Mouse (Mus musculus) neural tube, embryonic 12.5 days (tissue): Measurements from ENCODE around the gene Nobox. TPM values are rescaled to one million over a fixed set of nuclear protein-coding genes. Genes with fewer than 3 reads are reported as not detected.

Source experiments
- ATAC-seq: fragments of 200-750 bp; cut with Nextera tagmentation; 2 replicates; pipeline ENCODE4 v1.8.0; 2017; ENCODE audit warnings: low read depth, mild to moderate bottlenecking, moderate TSS enrichment, moderate library complexity; ENCODE audit not compliant: low FRiP score
- H3K27ac ChIP-seq: fragments of 300-500 bp; sonication (generic); 2 replicates; pipeline ENCODE4 v1.5.1; 2016
- H3K27me3 ChIP-seq: fragments of 300-500 bp; sonication (generic); replicated peaks from 2 replicates; pipeline ENCODE4 v1.6.1; 2016; ENCODE audit warnings: mild to moderate bottlenecking
- H3K36me3 ChIP-seq: fragments of 300-500 bp; sonication (generic); 2 replicates; pipeline ENCODE4 v1.6.1; 2016; ENCODE audit warnings: mild to moderate bottlenecking
- H3K4me1 ChIP-seq: fragments of 300-500 bp; sonication (generic); 2 replicates; pipeline ENCODE4 v1.6.1; 2016
- H3K4me2 ChIP-seq: fragments of 300-500 bp; sonication (generic); replicated peaks from 2 replicates; pipeline ENCODE4 v1.6.1; 2016; ENCODE audit warnings: mild to moderate bottlenecking
- H3K4me3 ChIP-seq: fragments of 300-500 bp; sonication (generic); 2 replicates; pipeline ENCODE4 v1.5.1; 2016
- H3K9ac ChIP-seq: fragments of 300-500 bp; sonication (generic); 2 replicates; pipeline ENCODE4 v1.6.1; 2016; ENCODE audit warnings: mild to moderate bottlenecking
- H3K9me3 ChIP-seq: fragments of 300-500 bp; sonication (generic); 2 replicates; pipeline ENCODE4 v1.6.1; 2016; ENCODE audit warnings: mild to moderate bottlenecking
- WGBS: fragments of 180-500 bp; shearing (Covaris S2); methylation state at CpG from one replicate; pipeline ENCODE4 v1.1.7; 2016; 5-methylcytosine and 5-hydroxymethylcytosine counted together
- polyA plus RNA-seq: library from polyadenylated mRNA; unstranded; fragments of >200 nt; fragmentation: Nextera tagmentation; extraction: Ambion mirVana; gene quantifications from 2 replicates; pipeline ENCODE4 v1.2.1, GENCODE M21; 2016

The Nobox gene
- polyA plus RNA-seq, 1 experiment from 2014 or later, result not detected

DNA sequence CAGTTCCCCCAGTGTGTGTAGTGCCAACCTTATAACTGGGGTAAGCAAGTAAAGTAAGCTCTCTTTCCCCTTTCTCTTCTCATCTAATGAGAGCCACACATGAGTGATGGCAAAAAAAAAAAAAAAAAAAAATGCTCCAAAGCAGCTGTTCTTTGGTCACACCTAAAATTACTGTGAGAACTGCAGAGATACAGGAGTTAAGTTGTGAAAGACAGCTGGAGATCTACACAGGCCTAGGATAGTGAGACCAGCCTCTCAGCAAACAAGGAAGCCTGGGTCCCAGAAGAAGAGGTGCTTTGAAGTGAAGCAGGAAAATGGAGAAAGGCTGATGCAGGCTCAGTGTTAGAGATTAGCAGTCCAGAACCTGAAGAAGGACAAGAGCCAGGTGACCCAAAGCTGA, 3.2 kb upstream of the Nobox start:
- ATAC-seq, result 0 out of 2 replicates have a peak, but pooled peaks have one; percentile 7
- H3K27me3 ChIP-seq, result no peaks in the 10 kb centered on the region
- no peak overlapping the region for H3K9ac ChIP-seq
- no peak overlapping the region for H3K4me3 ChIP-seq
- H3K36me3 ChIP-seq, result no peaks in the 10 kb centered on the region
- H3K27ac ChIP-seq, result no peak overlapping the region
- no peak overlapping the region for H3K4me2 ChIP-seq
- H3K4me1 ChIP-seq, result no peaks in the 10 kb centered on the region
- H3K9me3 ChIP-seq, result no peaks in the 10 kb centered on the region

- no peaks in the 10 kb centered on the region for H3K27me3 ChIP-seq
- H3K4me1 ChIP-seq, result no peaks in the 10 kb centered on the region
- H3K9ac ChIP-seq, result no peak overlapping the region
- no peak overlapping the region for H3K27ac ChIP-seq
- H3K36me3 ChIP-seq, result no peaks in the 10 kb centered on the region
- H3K4me3 ChIP-seq, result no peak overlapping the region
- no peaks in the 10 kb centered on the region for H3K9me3 ChIP-seq
- no peak for ATAC-seq
- H3K4me2 ChIP-seq, result no peak overlapping the region
- WGBS, result 77% methylated on average over 6 of the region's 6 CpGs
Observed at GRCm38 (mm10) chr6:43310071-43310470, 717 bp upstream of the Nobox start.

DNA sequence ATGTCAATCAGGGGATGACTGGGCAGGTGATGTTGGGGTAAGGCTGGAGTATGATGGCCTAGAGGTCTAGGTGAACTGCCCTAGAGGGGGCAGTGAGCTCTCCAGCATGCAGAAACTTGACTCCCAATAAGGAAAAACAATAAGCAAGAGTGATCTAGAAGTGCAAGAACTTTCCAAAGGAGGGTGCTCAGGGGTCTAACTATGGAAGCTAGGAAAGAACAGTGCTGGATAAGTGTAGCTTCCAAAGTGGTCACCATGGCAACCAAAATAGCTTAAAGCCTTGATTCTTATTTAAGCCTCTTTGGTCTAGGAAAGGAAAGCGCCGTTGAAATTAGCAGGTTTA, 11.9 kb downstream of the Nobox start:
- H3K36me3 ChIP-seq, result no peaks in the 10 kb centered on the region
- H3K27me3 ChIP-seq, result no peaks in the 10 kb centered on the region
- no peak overlapping the region for H3K9ac ChIP-seq
- H3K4me1 ChIP-seq, result no peaks in the 10 kb centered on the region
- no peak overlapping the region for H3K4me3 ChIP-seq
- H3K4me2 ChIP-seq, result no peak overlapping the region
- 40% methylated on average over 2 of the region's 2 CpGs for WGBS
- no peak overlapping the region for H3K27ac ChIP-seq
- ATAC-seq, result peak; percentile 63
- H3K9me3 ChIP-seq, result no peaks in the 10 kb centered on the region

- H3K27ac ChIP-seq, result no peak overlapping the region
- H3K4me1 ChIP-seq, result no peaks in the 10 kb centered on the region
- no peaks in the 10 kb centered on the region for H3K27me3 ChIP-seq
- H3K9ac ChIP-seq, result no peak overlapping the region
- 47% methylated on average over 7 of the region's 7 CpGs for WGBS
- no peak overlapping the region for H3K4me2 ChIP-seq
- H3K36me3 ChIP-seq, result no peaks in the 10 kb centered on the region
- peak; percentile 30; the same call in 1 of the 2 replicates for ATAC-seq
- H3K9me3 ChIP-seq, result no peaks in the 10 kb centered on the region
- H3K4me3 ChIP-seq, result no peak overlapping the region
Observed at GRCm38 (mm10) chr6:43296798-43297507, 12.4 kb downstream of the Nobox start.

DNA sequence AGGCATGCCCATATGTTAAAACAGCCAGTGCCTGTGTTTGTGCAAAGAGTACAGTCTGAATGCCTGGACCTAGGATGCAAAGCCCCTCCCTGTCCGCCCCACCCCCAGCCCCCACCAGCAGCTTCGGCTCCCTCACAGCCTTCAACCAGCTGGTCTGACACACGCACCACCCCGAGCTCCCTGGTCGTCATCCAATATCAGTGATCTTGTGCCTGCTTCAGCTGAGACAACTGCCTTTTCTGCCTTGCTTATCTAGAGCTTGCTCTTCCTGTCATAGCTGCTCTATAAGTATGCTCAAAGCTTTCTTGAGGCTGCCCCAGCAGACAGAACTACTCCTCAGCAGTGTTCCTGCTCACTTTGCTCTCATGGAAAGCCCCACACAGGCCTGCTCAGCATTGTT, 13.4 kb downstream of the Nobox start:
- H3K4me2 ChIP-seq, result no peak overlapping the region
- no peaks in the 10 kb centered on the region for H3K36me3 ChIP-seq
- H3K4me1 ChIP-seq, result no peaks in the 10 kb centered on the region
- 61% methylated on average over 5 of the region's 5 CpGs for WGBS
- H3K27ac ChIP-seq, result no peak overlapping the region
- H3K27me3 ChIP-seq, result no peaks in the 10 kb centered on the region
- H3K9me3 ChIP-seq, result no peaks in the 10 kb centered on the region
- no peak for ATAC-seq
- H3K9ac ChIP-seq, result no peak overlapping the region
- no peak overlapping the region for H3K4me3 ChIP-seq

DNA sequence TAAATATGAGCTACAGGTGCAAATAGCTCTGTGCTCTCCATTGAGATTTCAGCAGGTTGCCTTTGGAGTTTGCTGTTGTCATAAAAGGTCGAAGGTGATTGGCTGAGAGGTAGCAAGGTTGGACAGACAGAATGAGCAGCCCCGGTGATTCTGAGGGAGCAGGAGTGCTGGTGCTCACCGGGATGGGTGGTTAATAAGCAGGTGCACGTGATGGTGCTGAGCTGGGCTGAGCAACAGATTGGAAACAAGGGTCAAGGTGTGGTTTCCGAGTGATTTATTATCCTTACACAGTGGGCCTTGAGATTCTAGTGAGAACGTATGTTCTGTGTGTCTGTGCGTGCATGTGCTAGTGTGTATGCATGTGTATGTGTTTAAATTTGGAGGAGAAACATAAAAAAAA, 16.2 kb downstream of the Nobox start:
- H3K9ac ChIP-seq, result no peak overlapping the region

GRCm38 (mm10) chr6:43292471-43293076, 16.8 kb downstream of the Nobox start:
- H3K4me1 ChIP-seq, result no peaks in the 10 kb centered on the region
- H3K27me3 ChIP-seq, result no peaks in the 10 kb centered on the region
- WGBS, result 84% methylated on average over 6 of the region's 6 CpGs
- H3K9me3 ChIP-seq, result no peaks in the 10 kb centered on the region
- no peak overlapping the region for H3K9ac ChIP-seq
- H3K4me3 ChIP-seq, result no peak overlapping the region
- no peaks in the 10 kb centered on the region for H3K36me3 ChIP-seq
- ATAC-seq, result no peak
- H3K4me2 ChIP-seq, result no peak overlapping the region
- no peak overlapping the region for H3K27ac ChIP-seq

More for the DNA sequence above, 16.2 kb downstream of the Nobox start:
- H3K9me3 ChIP-seq, result no peaks in the 10 kb centered on the region
- 75% methylated on average over 7 of the region's 7 CpGs for WGBS
- H3K27me3 ChIP-seq, result no peaks in the 10 kb centered on the region
- H3K4me3 ChIP-seq, result no peak overlapping the region
- no peaks in the 10 kb centered on the region for H3K36me3 ChIP-seq
- H3K27ac ChIP-seq, result no peak overlapping the region
- H3K4me2 ChIP-seq, result no peak overlapping the region
- no peaks in the 10 kb centered on the region for H3K4me1 ChIP-seq
- no peak for ATAC-seq

DNA sequence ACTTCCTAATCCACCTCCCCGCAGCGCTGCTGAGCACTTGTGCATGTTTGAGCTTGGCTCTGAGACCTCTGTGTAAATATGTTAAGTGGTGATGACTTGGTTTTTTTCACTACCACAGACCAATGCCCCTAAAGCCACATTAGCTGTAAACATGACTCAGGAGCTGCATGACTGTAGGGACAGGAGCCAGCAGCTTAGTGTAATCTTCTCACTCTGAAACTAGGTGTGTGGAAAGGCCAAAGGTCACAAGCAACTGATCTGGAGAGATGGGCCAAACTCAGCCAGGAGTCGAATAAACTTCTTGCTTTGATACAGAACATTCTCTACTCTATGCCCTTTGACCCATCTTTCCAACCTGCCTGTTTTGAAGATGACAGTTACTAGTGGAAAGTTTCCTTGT, 17.3 kb downstream of the Nobox start:
- H3K36me3 ChIP-seq, result no peaks in the 10 kb centered on the region
- H3K27ac ChIP-seq, result no peak overlapping the region
- no peaks in the 10 kb centered on the region for H3K9me3 ChIP-seq
- H3K4me3 ChIP-seq, result no peak overlapping the region
- 88% methylated on average over 3 of the region's 3 CpGs for WGBS
- no peak overlapping the region for H3K4me2 ChIP-seq
- no peak overlapping the region for H3K9ac ChIP-seq
- no peaks in the 10 kb centered on the region for H3K4me1 ChIP-seq
- no peaks in the 10 kb centered on the region for H3K27me3 ChIP-seq
- ATAC-seq, result no peak

DNA sequence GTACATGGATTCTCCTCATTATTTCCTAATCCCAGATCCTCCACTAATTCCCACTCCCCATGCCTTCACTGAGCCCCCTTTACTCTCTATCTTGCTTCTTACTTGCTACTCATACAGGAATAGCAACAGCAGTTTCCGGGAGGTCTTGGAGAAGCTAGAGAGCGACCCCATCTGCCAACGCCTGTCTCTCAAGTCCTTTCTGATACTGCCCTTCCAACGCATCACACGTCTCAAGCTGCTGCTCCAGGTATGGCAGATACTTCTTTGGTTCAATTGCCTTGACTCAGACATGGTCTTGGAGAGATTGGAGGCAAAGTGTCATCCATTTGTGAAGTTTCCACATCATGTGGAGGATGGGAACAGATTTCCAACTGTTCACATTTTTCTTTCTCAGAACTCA, 28.9 kb downstream of the Nobox start:
- Histone ChIP-seq H3K4me3 (no peak overlapping the region), H3K4me2 (no peak overlapping the region), H3K36me3 (no peaks in the 10 kb centered on the region), H3K27me3 (no peaks in the 10 kb centered on the region), H3K4me1 (no peaks in the 10 kb centered on the region), H3K9ac (no peak overlapping the region), H3K27ac (no peak overlapping the region), H3K9me3 (no peaks in the 10 kb centered on the region)
- 93% methylated on average over 5 of the region's 5 CpGs for WGBS
- no peak for ATAC-seq

DNA sequence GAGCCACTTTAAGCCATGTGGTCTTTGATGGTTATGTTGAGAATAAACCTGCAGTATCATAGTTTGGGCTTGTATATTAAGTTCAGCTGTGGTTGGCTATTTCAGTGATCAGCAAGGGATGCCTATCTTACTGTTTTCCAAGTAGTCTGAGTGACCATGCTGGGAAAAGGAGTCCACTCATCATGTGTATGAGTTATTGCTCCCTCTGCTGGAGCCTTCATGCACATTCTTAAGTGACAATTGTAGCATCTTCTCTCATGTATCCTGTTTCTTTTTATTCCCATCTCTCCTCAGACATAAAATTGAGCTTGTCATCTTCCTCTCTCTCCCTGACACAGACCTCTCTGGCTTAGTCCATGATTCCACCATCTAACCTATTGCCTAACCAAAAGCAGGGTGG, 31.1 kb downstream of the Nobox start:
- Histone ChIP-seq H3K9ac (no peak overlapping the region), H3K27me3 (no peaks in the 10 kb centered on the region), H3K4me3 (no peak overlapping the region), H3K27ac (no peak overlapping the region), H3K4me2 (no peak overlapping the region), H3K4me1 (no peaks in the 10 kb centered on the region), H3K9me3 (no peaks in the 10 kb centered on the region), H3K36me3 (no peaks in the 10 kb centered on the region)
- no peak for ATAC-seq

DNA sequence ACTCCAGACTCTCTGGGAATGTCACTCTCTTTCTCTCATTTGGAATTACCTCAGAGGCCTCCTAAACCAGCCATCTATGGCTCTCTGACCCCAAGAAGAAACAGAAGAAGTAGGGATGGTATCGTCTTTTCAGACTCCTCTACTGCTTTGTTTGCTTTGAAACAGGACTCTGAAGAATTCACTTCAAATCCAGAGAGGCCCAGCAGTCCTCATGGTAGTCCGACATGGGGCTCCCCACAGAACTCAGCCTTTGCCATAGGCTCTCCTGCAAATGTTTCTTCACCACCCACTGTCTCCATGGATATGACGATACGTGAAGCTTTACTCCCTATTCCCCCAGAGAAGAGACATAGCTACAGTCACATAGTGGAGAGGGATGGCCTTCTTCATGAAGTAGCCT, 35.2 kb downstream of the Nobox start:
- 88% methylated on average over 4 of the region's 4 CpGs for WGBS
- no peak overlapping the region for H3K4me3 ChIP-seq
- no peak for ATAC-seq
- H3K9ac ChIP-seq, result no peak overlapping the region
- no peaks in the 10 kb centered on the region for H3K4me1 ChIP-seq
- H3K36me3 ChIP-seq, result no peaks in the 10 kb centered on the region
- H3K27me3 ChIP-seq, result no peaks in the 10 kb centered on the region
- H3K27ac ChIP-seq, result no peak overlapping the region
- H3K9me3 ChIP-seq, result no peaks in the 10 kb centered on the region
- H3K4me2 ChIP-seq, result no peak overlapping the region

DNA sequence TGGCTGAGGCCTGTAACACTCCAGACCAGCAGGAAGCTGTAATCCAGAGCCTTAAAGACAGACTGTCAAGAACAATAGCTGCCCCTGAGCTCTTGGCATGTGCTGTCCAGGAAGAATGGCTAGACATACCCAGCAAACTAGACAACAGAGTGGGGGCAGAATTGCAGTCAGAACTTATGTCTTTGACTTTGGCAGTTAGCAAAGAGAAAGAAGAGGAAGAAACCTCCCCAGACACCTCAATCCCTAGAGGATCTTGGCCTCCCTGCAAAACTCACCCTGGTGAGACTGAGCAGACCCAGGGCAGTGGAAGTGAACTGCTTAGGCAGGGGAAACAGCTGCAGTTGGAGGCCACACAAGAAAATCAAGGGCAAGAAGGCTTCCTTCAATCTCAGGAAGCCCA, 36.8 kb downstream of the Nobox start:
- Histone ChIP-seq H3K4me3 (no peak overlapping the region), H3K9ac (no peak overlapping the region), H3K27me3 (no peaks in the 10 kb centered on the region), H3K4me2 (no peak overlapping the region), H3K27ac (no peak overlapping the region), H3K9me3 (no peaks in the 10 kb centered on the region), H3K4me1 (no peaks in the 10 kb centered on the region), H3K36me3 (no peaks in the 10 kb centered on the region)
- no peak for ATAC-seq

GRCm38 (mm10) chr6:43266356-43266755, 43.0 kb downstream of the Nobox start:
- WGBS, result 6% methylated on average over 8 of the region's 8 CpGs
- Histone ChIP-seq H3K27ac (no peak overlapping the region), H3K36me3 (no peaks in the 10 kb centered on the region), H3K4me2 (peak overlapping the region; percentile 92), H3K9ac (no peak overlapping the region), H3K4me1 (peaks cover 8% of the 10 kb centered on the region; the same call in 1 of the 2 replicates), H3K4me3 (peak overlapping the region; percentile 50), H3K27me3 (peaks cover 34% of the 10 kb centered on the region), H3K9me3 (no peaks in the 10 kb centered on the region)
- ATAC-seq, result 0 out of 2 replicates have a peak, but pooled peaks have one; percentile 18
